Mouse (Mus musculus) liver, embryonic 14.5 days (tissue): ENCODE measurements at regions not wholly inside any gene's neighbourhood (a gene's known extent, or its start where the extent isn't known, plus 50 kb on each side); places are given as distances from the start of the nearest gene placed in this dataset.
A peak's percentile ranks its signal among the peaks of the same experiment; 100 is the strongest.

ENCODE experiments used
- ATAC-seq: fragments of 200-750 bp; cut with Nextera tagmentation; 2 replicates; pipeline ENCODE4 v1.8.0; 2017; ENCODE audit warnings: moderate number of reproducible peaks, mild to moderate bottlenecking, moderate library complexity; ENCODE audit not compliant: insufficient read depth
- DNase-seq, 3 experiments: peaks; one replicate each; pipeline ENCODE4 v3.0.0-alpha.2; 2012 to 2013; ENCODE audit warnings: low read depth in 3 of 3, low spot score in 3 of 3
- H3K27ac ChIP-seq: fragments of 300-500 bp; sonication (generic); 2 replicates; pipeline ENCODE4 v1.5.1; 2014; ENCODE audit warnings: moderate library complexity, mild to moderate bottlenecking, control low read depth, inconsistent platforms
- H3K27me3 ChIP-seq: fragments of 300-500 bp; sonication (generic); 2 replicates; pipeline ENCODE4 v1.6.1; 2014; ENCODE audit warnings: mild to moderate bottlenecking, low read length, moderate library complexity; ENCODE audit not compliant: control insufficient read depth, insufficient read depth
- H3K36me3 ChIP-seq: fragments of 300-500 bp; sonication (generic); replicated peaks from 2 replicates; pipeline ENCODE4 v1.6.1; 2014; ENCODE audit warnings: low read depth; ENCODE audit not compliant: control insufficient read depth, insufficient read depth
- H3K4me1 ChIP-seq, 2 experiments: fragments of 200-500 bp in 1 of 2; fragments of 300-500 bp in 1 of 2; sonication (generic) in 1 of 2; replicated peaks; 2 replicates each; pipeline ENCODE4 v1.6.1; 2012 to 2014; ENCODE audit warnings: antibody characterized with exemption in 1 of 2, inconsistent platforms in 1 of 2, low read length in 1 of 2; ENCODE audit not compliant: control insufficient read depth in 2 of 2, insufficient read depth in 2 of 2
- H3K4me2 ChIP-seq: fragments of 300-500 bp; sonication (generic); 2 replicates; pipeline ENCODE4 v1.6.1; 2014; ENCODE audit warnings: low read depth, mild to moderate bottlenecking, control low read depth, moderate library complexity
- H3K4me3 ChIP-seq, 2 experiments: fragments of 200-500 bp in 1 of 2; fragments of 300-500 bp in 1 of 2; sonication (generic) in 1 of 2; 2 replicates each; pipeline ENCODE4 v1.5.1; 2012 to 2014; ENCODE audit warnings: low read depth in 2 of 2, low read length in 2 of 2, mild to moderate bottlenecking in 2 of 2, control low read depth in 1 of 2, inconsistent platforms in 1 of 2, moderate library complexity in 1 of 2; ENCODE audit not compliant: insufficient read depth in 1 of 2
- H3K9ac ChIP-seq: fragments of 300-500 bp; sonication (generic); replicated peaks from 2 replicates; pipeline ENCODE4 v1.6.1; 2014; ENCODE audit warnings: mild to moderate bottlenecking, control low read depth, moderate library complexity
- H3K9me3 ChIP-seq: fragments of 300-500 bp; sonication (generic); 2 replicates; pipeline ENCODE4 v1.6.1; 2016; ENCODE audit warnings: low read length, mixed read lengths; ENCODE audit not compliant: control insufficient read depth
- CTCF ChIP-seq: IDR thresholded peaks from 2 replicates; pipeline ENCODE4 v1.5.1; 2016; ENCODE audit warnings: antibody characterized with exemption, low read depth, control low read depth
- EP300 ChIP-seq: IDR thresholded peaks from 2 replicates; pipeline ENCODE4 v1.6.1; 2016; ENCODE audit warnings: antibody characterized with exemption, low read depth
- WGBS: fragments of 180-500 bp; shearing (Covaris S2); extraction: QIAGEN DNeasy Blood & Tissue Kit; methylation state at CpG from one replicate; pipeline ENCODE4 v1.1.7; 2014; ENCODE audit not compliant: insufficient replicate concordance; 5-methylcytosine and 5-hydroxymethylcytosine counted together

- H3K4me3 ChIP-seq = peak overlapping the region; percentile 46 to 63
- WGBS = 84% methylated on average over 6 of the region's 6 CpGs
- H3K4me1 ChIP-seq = peaks cover 79 to 93% of the 10 kb centered on the region in 2 experiments
- DNase-seq (no peak), ATAC-seq (no peak)
- H3K4me2 ChIP-seq = peak overlapping the region; percentile 65
- H3K27ac ChIP-seq = peak overlapping the region; percentile 78
- H3K27me3 ChIP-seq = no peaks in the 10 kb centered on the region
- peak overlapping the region; percentile 68 for H3K9ac ChIP-seq
- H3K9me3 ChIP-seq = no peaks in the 10 kb centered on the region
- peaks cover 3% of the 10 kb centered on the region; the same call in 1 of the 2 replicates for H3K36me3 ChIP-seq
- TF ChIP-seq CTCF (no peak), EP300 (no peak)
Observed at GRCm38 (mm10) chr2:103899713-103900112, 58.1 kb upstream of the Lmo2 start.

GRCm38 (mm10) chr2:103900384-103900783 is 57.4 kb upstream of the Lmo2 start:
- no peaks in the 10 kb centered on the region for H3K9me3 ChIP-seq
- H3K27me3 ChIP-seq = no peaks in the 10 kb centered on the region
- peak overlapping the region; percentile 78 for H3K27ac ChIP-seq
- 32% methylated on average over 5 of the region's 5 CpGs for WGBS
- peaks cover 3% of the 10 kb centered on the region; the same call in 1 of the 2 replicates for H3K36me3 ChIP-seq
- DNase-seq (no peak), ATAC-seq (no peak)
- H3K4me1 ChIP-seq = peaks cover 74 to 87% of the 10 kb centered on the region in 2 experiments
- TF ChIP-seq CTCF = no peak
- TF ChIP-seq EP300 = no peak
- peak overlapping the region; percentile 68 for H3K9ac ChIP-seq
- H3K4me3 ChIP-seq = peak overlapping the region; percentile 46 to 63
- H3K4me2 ChIP-seq = peak overlapping the region; percentile 65

GRCm38 (mm10) chr2:103901457-103901856 is 56.3 kb upstream of the Lmo2 start:
- DNase-seq = no peak
- peak overlapping the region; percentile 15 for H3K9ac ChIP-seq
- H3K36me3 ChIP-seq = peaks cover 3% of the 10 kb centered on the region; the same call in 1 of the 2 replicates
- peak overlapping the region in 1 of 2 experiments; percentile 46; a peak in 1 of 4 replicates for H3K4me3 ChIP-seq
- no peaks in the 10 kb centered on the region for H3K9me3 ChIP-seq
- H3K27me3 ChIP-seq = no peaks in the 10 kb centered on the region
- peak overlapping the region; percentile 78 for H3K27ac ChIP-seq
- ATAC-seq = no peak
- 72% methylated on average over 1 of the region's 1 CpGs for WGBS
- TF ChIP-seq EP300 = no peak
- TF ChIP-seq CTCF = no peak
- H3K4me2 ChIP-seq = peak overlapping the region; percentile 65
- H3K4me1 ChIP-seq = peaks cover 69 to 84% of the 10 kb centered on the region in 2 experiments

GRCm38 (mm10) chr2:103902777-103903176 is 55.0 kb upstream of the Lmo2 start:
- TF ChIP-seq CTCF (no peak), EP300 (no peak)
- 62% methylated on average over 11 of the region's 11 CpGs for WGBS
- Histone ChIP-seq H3K4me2 (no peak overlapping the region), H3K4me1 (peaks cover 58 to 74% of the 10 kb centered on the region in 2 experiments), H3K27me3 (no peaks in the 10 kb centered on the region), H3K4me3 (no peak overlapping the region), H3K36me3 (peaks cover 3% of the 10 kb centered on the region; the same call in 1 of the 2 replicates), H3K9ac (peak overlapping the region; percentile 13; the same call in 1 of the 2 replicates), H3K27ac (peak overlapping the region; percentile 23), H3K9me3 (no peaks in the 10 kb centered on the region)
- DNase-seq (no peak), ATAC-seq (no peak)

- ATAC-seq = peak; percentile 31; the same call in 1 of the 2 replicates
- WGBS = 45% methylated on average over 1 of the region's 1 CpGs
Observed at GRCm38 (mm10) chr2:103905681-103906080, 52.1 kb upstream of the Lmo2 start.

More at GRCm38 (mm10) chr2:103905681-103906080, 52.1 kb upstream of the Lmo2 start:
- no peak overlapping the region; the same call in 1 of the 2 replicates for H3K9ac ChIP-seq
- H3K9me3 ChIP-seq = no peaks in the 10 kb centered on the region
- no peak overlapping the region for H3K4me2 ChIP-seq
- no peaks in the 10 kb centered on the region; the same call in 1 of the 2 replicates for H3K36me3 ChIP-seq
- TF ChIP-seq EP300 (no peak), CTCF (no peak)
- H3K27ac ChIP-seq = peak overlapping the region; percentile 25
- H3K4me1 ChIP-seq = peaks cover 33 to 51% of the 10 kb centered on the region in 2 experiments
- DNase-seq = no peak
- no peak overlapping the region for H3K4me3 ChIP-seq
- H3K27me3 ChIP-seq = no peaks in the 10 kb centered on the region
